Mouse (Mus musculus) brain, embryonic 14.5 days (tissue): ENCODE measurements at regions not wholly inside any gene's neighbourhood (a gene's known extent, or its start where the extent isn't known, plus 50 kb on each side); places are given as distances from the start of the nearest gene placed in this dataset.

Experiments used
- DNase-seq: peaks from one replicate; pipeline ENCODE4 v3.0.0-alpha.2; 2011; ENCODE audit warnings: low read depth
- CTCF ChIP-seq: fragments of 200-500 bp; IDR thresholded peaks from 2 replicates; pipeline ENCODE4 v1.5.1; 2012; ENCODE audit warnings: inconsistent platforms, mild to moderate bottlenecking, moderate library complexity, borderline replicate concordance; ENCODE audit not compliant: insufficient read depth, insufficient read length; ENCODE audit errors: extremely low read depth
- POLR2A ChIP-seq: fragments of 200-500 bp; IDR thresholded peaks from 2 replicates; pipeline ENCODE4 v1.6.1; 2012; ENCODE audit warnings: mild to moderate bottlenecking, inconsistent platforms, borderline replicate concordance; ENCODE audit not compliant: poor library complexity, insufficient read depth, insufficient read length, severe bottlenecking; ENCODE audit errors: extremely low read depth

DNA sequence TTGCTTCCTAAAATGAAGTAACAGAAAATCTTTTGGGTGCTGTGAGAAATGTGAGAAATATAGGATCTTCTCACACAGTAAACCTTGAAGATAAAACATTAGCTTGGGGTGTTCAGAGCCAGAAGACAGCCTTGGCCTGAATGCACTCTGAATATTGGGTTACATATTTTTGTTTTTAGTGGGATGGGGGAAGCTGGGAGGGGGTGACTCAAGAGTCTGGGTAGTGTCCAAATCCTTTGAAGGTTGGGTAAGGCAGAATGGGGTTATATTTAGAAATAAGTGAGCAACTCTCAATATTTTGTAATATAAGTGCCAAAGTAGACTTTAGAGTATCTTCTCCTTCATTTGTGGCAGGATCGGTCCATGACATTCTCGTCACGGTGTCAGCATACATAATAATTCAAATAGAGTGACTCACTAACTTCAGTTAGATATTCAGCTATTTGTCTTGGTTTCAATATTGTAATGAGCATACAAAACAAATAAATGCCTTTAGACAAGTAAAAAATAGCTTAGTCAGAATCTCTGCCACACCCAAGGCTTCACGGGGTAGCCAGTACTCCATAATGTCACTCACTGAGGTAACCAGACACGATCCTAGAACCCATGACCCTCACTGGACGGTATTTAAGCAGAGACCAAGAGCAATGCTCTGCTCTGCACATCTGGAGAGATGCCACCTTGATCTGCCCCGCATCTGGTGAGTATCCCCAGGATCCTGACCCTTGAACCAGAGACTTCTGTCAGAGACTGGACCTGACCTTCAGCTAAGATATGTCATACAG lies 209.9 kb upstream of the Map3k1 start:
- no peak for DNase-seq
- TF ChIP-seq CTCF (no peak), POLR2A (no peak)

DNA sequence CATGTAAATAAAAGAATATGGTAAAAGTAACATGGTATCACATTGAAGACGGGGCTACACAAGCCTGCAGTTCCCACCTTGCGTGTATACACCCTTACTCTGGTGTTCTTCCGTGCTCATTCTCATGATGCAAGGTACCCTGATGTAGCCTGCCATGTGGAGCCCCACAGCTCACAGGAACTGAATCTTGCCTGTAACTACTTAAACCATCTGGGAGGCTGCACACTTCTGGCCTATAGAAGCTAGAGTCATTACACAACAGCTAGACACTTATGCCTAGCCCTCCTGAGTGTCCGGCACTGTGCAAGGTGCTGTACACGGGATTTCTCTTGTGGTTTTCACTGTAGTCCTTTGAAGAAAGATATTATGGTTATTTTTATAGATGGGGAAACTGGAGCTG lies 210.8 kb upstream of the Map3k1 start:
- DNase-seq: no peak
- TF ChIP-seq POLR2A (no peak), CTCF (no peak)

DNA sequence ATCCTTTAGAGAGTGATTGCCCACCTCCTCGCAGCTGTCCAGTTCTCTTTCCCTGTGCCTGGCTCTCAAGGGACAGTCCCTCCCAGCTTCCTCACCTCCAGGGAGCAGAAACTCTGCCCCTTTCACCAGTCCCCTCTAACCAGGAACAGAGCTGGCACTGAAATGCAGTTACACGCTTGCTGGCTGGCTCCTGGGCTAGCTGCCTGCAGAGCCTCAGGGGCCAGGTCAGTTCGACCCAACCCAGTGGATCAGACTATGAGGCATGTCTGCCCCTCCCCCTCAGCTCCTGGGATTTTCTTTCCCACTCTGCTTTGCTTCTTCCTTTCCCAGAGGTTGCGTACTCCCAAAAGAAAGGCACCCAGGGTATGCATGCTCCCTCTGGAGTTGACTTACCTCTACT lies 214.4 kb upstream of the Map3k1 start:
- DNase-seq: no peak
- no peak for TF ChIP-seq POLR2A

DNA sequence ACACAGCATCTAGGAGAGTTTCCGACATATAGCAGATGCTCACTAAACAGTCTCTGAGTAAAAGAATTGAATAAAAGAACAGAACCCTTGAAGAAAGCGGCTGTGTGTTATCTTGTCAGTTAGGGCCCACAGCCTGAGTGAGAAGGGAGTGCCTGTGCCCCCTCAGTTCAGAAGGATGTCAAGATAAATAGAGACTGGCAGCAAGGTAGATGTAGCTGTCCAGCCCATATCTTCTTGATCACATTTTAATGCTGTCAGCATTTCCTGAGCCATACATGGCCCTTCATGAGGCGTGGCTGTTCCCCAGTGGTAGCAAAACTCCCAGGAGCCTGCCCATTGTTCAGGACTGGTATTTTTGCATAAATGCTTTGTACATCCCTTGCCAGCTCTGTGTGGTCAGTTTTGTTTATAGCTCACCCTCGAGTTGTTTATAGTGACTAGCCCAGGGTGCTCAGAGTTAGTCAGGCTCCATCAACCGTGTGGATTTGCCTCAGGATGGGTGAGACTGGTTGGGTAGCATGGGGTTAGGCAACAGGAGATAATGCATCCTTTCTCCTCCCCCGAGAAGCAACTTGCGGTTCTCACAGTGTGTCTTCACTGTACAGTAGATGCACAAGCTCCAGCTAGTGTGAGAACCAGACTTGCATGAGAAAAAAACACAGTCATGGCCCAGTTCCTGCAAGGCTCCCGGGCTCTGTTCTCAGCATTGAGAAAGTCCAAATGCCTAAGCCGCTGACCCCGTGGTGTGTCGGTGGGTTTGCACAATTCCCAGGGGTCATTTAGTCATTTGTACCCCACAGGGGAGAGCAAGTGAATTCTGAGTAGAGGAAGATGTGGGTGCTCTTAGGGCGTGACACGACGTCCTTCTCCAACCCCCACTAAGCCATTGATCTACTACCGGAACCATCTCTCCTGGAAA lies 216.1 kb upstream of the Map3k1 start:
- TF ChIP-seq POLR2A: no peak
- no peak for TF ChIP-seq CTCF
- DNase-seq: no peak

DNA sequence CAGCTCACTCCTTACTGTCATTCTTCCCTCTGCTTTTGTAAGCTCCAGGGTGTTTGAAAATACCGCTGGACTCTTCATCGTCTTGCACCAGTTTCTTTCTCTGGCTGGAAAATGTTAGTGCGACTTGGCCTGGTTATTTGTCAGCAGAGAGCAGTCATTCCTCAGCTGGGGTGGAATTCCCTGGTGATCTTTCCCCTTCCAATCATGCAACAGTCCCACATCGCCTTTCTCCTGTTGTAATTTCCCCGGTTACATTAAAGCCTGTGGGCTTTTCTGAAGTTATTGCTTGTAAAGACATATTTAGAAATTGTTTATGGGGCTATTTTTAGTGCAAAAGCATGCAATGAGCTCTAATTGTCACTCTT lies 216.8 kb upstream of the Map3k1 start:
- no peak for DNase-seq
- TF ChIP-seq POLR2A: no peak
- TF ChIP-seq CTCF: no peak

DNA sequence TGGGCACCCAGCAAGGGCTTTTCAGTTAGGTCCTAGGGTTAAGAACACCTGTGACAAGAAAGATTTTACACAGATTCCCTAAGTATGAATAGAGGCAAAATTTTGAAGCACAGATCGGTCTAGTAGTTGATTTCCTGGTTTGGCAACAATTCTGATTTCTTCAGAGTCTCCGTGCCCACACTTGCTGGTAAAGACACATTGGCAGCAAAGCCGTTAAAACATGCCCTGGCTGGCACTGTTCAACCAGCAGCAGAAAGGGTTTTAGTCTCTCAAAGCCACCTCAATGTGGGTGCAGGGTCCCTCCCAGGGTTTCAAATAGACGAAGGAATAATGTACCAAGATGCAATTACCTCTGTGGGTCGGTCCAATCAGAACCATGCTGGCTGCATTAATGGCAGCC lies 218.9 kb upstream of the Map3k1 start:
- DNase-seq: no peak
- TF ChIP-seq POLR2A (no peak), CTCF (no peak)

DNA sequence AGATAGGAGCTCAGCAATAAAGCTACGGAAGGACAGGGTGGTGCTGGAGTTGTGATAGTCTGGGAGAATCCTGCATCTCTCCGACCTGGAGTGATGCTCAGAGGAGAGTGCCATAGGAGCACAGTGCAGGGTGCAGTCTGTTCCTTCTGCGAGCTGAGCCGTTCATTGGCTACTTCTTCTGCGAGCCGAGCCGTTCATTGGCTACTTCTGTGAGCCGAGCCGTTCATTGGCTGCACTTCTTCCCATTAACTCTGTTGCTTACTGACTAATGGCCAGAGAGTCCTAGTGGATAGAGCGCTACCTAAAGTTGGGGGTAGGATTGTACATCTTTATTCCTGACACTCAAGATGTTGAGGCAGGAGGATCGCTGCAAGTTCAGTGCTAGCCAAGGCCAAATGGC lies 222.3 kb upstream of the Map3k1 start:
- DNase-seq: no peak
- TF ChIP-seq POLR2A (no peak), CTCF (no peak)

DNA sequence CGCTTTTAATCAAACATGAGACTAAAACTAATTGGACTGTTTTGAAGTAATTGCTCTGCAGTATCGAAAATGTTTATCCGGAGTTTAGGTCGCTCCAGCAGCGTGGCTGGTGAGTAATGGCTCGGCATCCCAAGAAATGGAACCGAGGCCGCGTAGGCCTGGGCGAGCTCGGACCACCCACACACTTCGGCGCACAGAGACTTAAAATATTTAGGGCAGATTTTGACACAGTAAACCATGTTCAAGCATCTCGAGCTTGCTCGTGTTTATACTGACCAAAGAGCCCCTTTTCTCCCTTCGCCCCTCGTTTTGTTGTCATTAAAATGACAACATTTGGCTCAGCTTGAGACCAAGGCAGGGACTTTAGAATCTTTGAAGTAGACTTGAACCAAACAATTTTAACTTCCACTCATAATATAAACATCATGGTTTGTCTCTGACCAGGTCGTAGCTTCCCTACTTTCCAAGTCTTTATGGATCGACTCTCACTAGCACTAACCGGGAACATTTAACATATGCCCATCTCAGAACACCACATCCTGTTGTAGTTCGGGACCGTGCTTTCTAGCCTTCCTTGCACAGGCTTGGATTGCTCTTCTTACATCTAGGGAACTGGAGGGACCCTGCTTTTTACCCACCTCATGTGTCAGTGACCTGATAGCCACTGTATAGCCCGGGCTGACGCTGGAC lies 223.0 kb upstream of the Map3k1 start:
- no peak for DNase-seq
- TF ChIP-seq CTCF (no peak), POLR2A (no peak)

DNA sequence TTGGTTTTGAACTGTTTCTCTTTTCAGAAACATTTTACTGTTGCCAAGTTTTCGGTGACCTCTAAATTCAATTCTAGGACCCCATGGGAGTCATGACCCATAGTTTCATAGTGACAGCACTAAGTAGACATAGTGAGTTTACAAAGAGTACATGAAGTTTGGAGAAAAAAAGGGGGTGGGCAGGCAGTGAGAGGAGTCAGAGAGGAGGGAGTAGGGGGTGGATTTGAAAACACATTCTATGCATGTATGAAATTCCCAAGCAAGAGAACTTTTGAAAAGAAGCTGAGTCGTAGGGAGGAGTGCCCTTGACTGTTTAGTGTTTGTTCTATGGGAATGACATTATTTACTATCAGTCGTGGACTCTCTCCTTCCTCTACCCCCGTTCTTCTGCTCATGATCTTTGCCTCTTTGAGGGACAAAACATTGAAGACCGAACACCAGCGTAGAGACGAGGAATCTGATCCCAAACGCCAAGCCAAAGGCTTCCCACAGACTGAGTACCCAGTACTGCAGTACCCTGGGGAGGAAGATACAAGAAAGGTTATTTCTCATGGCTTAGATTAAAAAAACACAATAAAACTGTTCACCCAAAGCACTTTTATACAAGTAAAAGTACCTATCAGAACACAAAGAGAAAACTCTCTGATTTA lies 229.1 kb upstream of the Map3k1 start:
- TF ChIP-seq CTCF: no peak
- no peak for TF ChIP-seq POLR2A
- no peak for DNase-seq

DNA sequence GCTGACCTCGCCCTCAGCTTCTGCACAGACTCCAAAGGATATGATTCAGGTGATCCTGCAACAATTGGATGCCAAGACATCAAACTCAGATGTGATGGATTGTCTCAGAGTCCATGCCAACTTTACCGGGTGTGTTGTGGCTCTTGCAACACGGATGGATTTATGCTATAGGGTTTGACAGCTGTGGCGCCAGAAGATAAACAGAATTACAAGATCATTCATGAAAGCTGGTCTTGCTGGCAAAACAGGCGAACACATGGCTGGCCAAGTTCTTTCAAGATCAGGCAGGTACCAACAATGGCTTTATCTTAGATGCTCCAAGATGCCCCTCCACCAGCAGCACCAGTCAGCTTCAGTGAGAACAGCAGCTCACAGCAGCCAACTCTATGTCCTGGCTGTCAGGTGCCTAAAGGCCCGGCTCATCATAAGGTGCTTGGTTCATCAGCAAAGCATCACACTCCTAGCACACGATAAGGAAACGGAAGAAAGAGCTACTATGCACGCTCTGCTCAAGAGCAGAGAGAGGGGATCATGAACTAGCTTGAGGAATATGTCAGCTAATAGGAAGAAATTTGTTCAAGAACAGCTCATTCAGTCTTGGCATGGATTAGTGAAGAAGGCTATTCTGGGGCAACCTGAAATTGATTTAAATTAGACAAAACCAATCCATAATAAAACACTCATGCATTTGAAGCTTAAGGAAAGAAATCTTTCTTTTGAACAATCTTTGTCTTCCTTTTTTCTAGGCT lies 229.9 kb upstream of the Map3k1 start:
- no peak for TF ChIP-seq POLR2A
- no peak for TF ChIP-seq CTCF
- no peak for DNase-seq

DNA sequence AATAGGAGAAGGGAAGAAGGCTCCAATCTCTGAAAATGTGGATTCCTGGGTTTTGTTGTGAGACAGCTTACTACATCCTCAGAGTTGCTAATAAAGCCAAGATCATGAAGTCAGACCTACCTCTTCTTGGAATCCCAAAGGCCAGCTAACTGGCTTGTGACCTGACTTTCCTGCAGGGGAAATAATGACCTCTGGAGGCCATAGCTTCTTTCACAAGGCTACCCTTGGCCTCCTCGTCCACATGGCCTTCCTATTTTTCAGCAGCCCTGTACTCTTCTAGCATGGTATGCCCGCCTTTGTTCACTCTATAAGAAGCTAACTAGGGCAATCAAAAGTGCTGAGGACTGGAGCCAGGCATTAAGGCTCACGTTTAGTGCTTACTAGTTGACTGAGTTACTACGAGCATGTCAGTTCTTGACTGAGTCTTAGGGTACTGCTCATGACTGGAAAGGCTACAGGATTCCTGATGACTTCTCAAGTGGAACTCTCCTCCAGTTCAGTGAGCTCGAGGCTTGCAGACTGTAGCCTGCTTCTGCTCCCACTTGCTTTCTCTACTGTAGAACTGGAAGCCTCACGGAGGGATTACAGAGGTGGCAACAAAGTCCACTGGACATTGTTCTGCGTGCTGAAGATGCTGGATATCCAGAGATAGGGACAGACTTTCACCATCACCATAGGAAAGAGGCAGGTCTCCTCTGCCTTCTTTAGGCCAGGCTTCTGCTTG lies 230.8 kb upstream of the Map3k1 start:
- TF ChIP-seq POLR2A (no peak), CTCF (no peak)
- DNase-seq: no peak
